Mouse (Mus musculus) regulatory T cell (primary cell): ENCODE data around the gene Gimap5.

Source experiments
- in situ Hi-C: fragments of 300-600 bp; cut with MboI, MseI; formaldehyde crosslinking; loops from one replicate; pipeline ENCODE4 v1.15.1; 2025; ENCODE audit warnings: high pct_unique_total_duplicates

Gene Gimap5

DNA sequence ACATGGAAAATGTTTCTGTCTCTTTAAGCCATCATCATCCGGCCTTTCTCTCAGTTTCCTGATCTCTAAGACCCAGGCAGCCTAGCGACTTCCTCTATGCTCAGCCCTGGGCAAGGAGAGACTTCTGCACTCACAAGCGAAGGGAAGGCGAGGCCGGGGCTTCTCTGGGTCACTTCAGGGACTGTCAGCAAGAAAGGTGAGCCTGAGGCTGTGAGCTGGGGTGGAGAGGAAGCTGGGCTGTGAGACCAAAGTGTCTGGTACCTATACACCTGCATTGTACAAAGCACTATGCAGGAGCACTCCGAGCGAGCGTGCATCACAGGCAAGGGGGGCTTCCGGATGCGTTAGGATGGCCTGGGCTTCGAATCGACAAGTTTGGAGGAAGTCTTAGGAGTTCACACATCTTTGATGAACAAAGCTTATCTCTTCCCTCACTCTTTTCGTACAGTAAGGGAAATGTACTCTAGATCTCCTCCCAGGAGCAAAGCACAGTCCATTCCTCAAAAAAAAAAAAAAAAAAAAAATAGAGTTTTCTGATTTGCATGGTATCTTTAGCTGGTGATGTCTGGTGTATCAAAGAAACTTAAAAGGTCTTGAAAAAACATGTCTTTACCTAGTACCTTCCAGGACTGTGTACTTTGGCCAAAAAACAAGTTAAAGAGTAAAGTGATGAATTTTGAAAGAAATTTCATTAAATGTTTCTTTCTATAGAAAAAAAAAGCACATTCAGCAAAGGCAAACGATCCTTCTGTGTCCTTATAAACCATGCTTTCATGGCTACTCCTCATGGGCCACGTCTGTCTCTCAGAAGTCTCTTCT is 6.8 kb upstream of the Gimap5 start, which contains the start of gene Gimap1:
Gimap1 (plus strand) TSS at position 94 of the 819 bp plus-strand sequence.
- in situ Hi-C loops, result loop anchor here (5.0 kb wide), 1 partner anchor 33 kb away; the partner anchor contains the start of gene Gimap3

GRCm38 (mm10) chr6:48739780-48740055 is 6.3 kb upstream of the Gimap5 start:
- in situ Hi-C loops, result loop anchor here (5.0 to 10.0 kb wide), 2 partner anchors 33 to 65 kb away; partner anchors contain the start of genes Gimap3 and Gimap9

DNA sequence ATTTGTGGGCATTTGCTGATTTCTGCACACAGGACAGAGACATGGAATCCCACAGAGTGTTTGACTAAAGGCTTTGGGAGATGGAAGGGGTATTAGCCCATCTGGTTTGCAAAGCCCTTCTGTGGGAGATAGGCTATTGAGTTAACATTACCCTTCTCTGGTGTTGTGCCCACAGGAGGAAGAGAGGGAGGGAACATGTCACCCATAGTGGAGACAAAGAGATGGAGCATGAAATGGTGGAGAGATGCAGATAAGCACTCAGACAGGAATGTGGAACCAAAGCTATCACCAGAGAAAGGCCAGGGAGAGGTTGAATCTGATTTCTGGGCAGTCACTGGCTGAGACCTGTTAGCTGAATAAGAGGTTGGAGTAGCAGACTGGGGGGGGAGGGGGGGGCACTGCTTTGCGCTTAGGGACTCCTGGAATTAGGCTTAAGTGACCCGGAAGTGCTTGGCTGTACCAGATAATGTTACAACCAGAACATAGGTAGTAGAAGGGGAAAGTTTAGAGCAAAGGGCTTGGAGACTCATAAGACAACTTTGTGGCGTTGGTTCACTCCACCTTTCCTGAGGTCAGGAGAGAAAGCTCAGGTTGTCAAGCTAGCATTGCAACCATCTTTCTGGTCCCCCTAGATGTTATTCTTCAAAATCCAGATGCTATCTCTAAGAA is 5.4 kb upstream of the Gimap5 start:
- in situ Hi-C loops, result loop anchor here (10.0 kb wide), 1 partner anchor 66 kb away; the partner anchor contains the start of gene Gimap9

GRCm38 (mm10) chr6:48741273-48741672 is 4.7 kb upstream of the Gimap5 start:
- in situ Hi-C loops, result loop anchor here (10.0 kb wide), 1 partner anchor 66 kb away; the partner anchor contains the start of gene Gimap9

DNA sequence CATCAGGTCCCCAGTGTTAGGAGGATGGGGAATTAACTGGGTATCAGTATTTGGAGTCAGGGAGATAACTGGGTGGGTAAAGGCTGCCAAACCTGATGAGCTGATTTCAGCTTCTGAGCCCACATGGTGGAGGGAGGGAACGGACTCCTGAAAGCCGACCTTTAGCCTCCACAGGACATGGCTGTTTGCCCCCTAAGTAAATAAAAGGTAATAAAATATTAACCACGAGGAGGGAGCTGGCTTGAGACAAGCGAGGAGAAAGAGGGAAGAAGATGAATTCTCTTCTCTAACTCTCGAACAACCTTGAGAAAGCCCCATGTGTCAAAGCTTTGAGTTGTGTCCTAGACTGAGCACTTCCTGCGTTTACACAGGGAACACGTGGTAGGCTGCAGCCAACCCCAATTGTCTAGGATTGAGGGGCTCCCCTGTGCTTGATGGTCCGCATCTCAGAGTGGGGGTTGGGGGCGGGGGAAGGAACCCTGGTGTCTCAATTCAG is 4.2 kb upstream of the Gimap5 start:
- in situ Hi-C loops, result loop anchor here (10.0 kb wide), 1 partner anchor 67 kb away; the partner anchor contains the start of gene Gimap9

DNA sequence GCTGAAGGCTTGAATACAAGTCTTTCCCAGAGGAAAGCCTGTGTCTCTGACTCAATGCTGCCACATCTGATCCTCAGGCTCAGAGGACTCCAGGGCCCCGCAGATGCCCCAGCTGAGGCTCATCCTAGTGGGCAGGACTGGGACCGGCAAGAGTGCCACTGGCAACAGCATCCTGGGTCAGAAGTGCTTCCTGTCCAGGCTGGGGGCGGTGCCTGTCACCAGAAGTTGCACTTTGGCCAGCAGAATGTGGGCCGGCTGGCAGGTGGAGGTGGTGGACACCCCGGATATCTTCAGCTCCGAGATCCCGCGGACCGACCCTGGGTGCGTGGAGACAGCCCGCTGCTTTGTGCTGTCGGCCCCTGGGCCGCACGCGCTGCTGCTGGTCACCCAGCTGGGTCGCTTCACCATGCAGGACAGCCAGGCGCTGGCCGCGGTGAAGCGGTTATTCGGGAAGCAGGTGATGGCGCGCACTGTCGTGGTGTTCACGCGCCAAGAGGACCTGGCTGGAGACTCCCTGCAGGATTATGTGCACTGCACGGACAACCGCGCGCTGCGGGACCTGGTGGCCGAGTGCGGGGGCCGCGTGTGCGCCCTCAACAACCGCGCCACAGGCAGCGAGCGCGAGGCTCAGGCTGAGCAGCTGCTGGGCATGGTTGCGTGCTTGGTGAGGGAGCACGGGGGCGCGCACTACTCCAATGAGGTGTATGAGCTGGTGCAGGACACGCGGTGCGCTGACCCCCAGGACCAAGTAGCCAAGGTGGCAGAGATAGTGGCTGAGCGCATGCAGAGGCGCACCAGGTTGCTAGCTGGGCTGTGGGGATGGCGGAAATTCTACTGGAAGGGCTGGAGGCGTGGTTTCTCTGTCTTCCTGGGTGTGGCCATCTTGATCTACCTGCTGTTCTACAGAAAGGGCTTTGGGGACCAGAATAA is 3.3 kb upstream of the Gimap5 start:
- in situ Hi-C loops, result loop anchor here (10.0 kb wide), 1 partner anchor 68 kb away; the partner anchor contains the start of gene Gimap9

- in situ Hi-C loops, result loop anchor here (10.0 kb wide), 1 partner anchor 71 kb away; the partner anchor contains the start of gene Gimap9
Observed at GRCm38 (mm10) chr6:48745490-48745889, 507 bp upstream of the Gimap5 start.

DNA sequence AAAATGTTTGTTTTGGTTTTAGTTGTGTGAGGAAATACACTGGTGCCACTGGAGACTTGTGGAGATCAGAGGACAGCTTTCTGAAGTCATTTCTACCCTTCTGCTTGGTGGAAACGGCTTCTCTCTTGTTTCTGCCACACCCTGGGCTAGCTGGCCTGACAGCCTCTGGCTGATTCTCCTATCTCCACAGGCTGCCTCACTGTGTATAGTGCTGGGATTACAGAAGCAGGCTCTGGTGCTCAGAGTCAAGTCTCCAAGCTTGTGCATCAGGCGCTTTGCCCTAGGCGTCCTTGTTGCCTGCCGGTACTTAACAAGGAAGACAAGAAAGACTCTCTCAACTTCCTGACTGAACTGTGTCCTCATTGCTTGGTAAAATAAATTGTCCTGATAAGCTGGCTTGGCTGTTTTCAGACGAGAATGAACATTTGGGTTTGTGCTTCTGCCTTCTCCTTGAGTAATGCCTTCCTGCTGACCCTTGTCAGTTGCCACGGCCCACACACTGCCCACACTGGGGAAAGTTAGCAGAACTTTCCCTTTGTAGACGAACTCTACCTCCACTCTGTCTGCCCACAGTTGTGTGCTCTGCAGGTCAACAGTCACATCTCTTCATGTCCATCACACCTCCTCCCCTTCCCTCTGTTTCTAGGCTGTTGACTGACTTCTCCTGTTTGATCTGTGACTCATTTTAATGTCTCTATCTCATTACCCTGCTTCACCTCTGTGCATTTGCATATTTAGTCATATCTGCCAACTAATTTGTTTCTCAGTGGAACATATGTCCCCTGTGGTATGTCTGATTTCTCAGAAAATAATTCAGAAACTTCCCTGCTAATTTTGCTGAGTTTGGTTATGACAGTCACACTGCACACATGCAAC is 1.3 kb downstream of the Gimap5 start:
- in situ Hi-C loops, result loop anchor here (10.0 kb wide), 1 partner anchor 73 kb away; the partner anchor contains the start of gene Gimap9

- in situ Hi-C loops, result loop anchor here (25.0 kb wide), 1 partner anchor 676 kb away; the partner anchor contains the start of gene Zfp746
Observed at GRCm38 (mm10) chr6:48763567-48764270, 17.7 kb downstream of the Gimap5 start.

- in situ Hi-C loops, result loop anchor here (25.0 kb wide), 1 partner anchor 677 kb away; the partner anchor contains the start of gene Zfp746
Observed at GRCm38 (mm10) chr6:48764496-48764895, 18.5 kb downstream of the Gimap5 start.

- in situ Hi-C loops, result loop anchor here (25.0 kb wide), 1 partner anchor 681 kb away; the partner anchor contains the start of gene Zfp746
Observed at GRCm38 (mm10) chr6:48768178-48768869, 22.3 kb downstream of the Gimap5 start.

GRCm38 (mm10) chr6:48768933-48769332 is 22.9 kb downstream of the Gimap5 start:
- in situ Hi-C loops, result loop anchor here (25.0 kb wide), 1 partner anchor 682 kb away; the partner anchor contains the start of gene Zfp746

- in situ Hi-C loops, result loop anchor here (5.0 to 25.0 kb wide), 3 partner anchors 33 to 683 kb away; partner anchors contain the start of genes Gimap1, Gimap8 and Zfp746
Observed at GRCm38 (mm10) chr6:48770696-48771095, 24.7 kb downstream of the Gimap5 start, which contains the start of gene Gimap3. Gene Gimap3 (minus strand): TSS chr6:48770851.

- in situ Hi-C loops, result loop anchor here (5.0 to 25.0 kb wide), 3 partner anchors 35 to 685 kb away; partner anchors contain the start of genes Gimap1, Gimap8 and Zfp746
Observed at GRCm38 (mm10) chr6:48772030-48772429, 26.0 kb downstream of the Gimap5 start.

- in situ Hi-C loops, result no loop called here
Observed at GRCm38 (mm10) chr6:48784406-48784805, 38.4 kb downstream of the Gimap5 start.

DNA sequence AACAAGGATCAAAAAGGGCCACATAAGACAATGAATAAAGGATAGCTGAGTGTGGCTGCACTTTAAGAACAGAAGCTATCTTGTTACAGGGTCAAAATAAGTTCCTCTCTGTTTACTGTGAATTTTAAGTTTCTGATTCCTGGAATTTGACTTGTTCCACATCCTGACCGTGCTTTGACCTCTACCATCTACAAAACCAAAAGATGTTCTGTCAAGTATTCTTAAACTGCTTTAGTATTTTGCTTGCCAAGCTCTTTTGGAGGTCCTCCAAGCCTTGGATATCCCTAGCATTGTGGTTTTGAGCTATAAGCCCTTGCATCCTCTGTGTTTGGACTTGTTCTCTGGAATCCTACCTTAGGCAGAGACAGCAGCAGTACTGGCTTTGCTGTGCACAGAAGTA is 39.2 kb downstream of the Gimap5 start:
- in situ Hi-C loops, result no loop called here

GRCm38 (mm10) chr6:48785601-48786000 is 39.6 kb downstream of the Gimap5 start:
- in situ Hi-C loops, result no loop called here

- in situ Hi-C loops, result no loop called here
Observed at GRCm38 (mm10) chr6:48787867-48788266, 41.9 kb downstream of the Gimap5 start.
